Mouse (Mus musculus) layer of hippocampus, postnatal 10 days (tissue): ENCODE results near the gene Dnajb12. TPM values are rescaled to one million over a fixed set of nuclear protein-coding genes. Genes with fewer than 3 reads are reported as not detected.

ENCODE experiments used
- DNase-seq, 2 experiments: peaks; one replicate each; pipeline ENCODE4 v3.0.0; 2021; ENCODE audit warnings: low spot score in 2 of 2
- total RNA-seq, 2 experiments: library from RNA; stranded (reverse); gene quantifications; 2 replicates each; pipeline ENCODE4 v1.2.3; 2021

The Dnajb12 gene
- total RNA-seq, 2 experiments from 2014 or later = 43.9 to 44.2 TPM

GRCm38 (mm10) chr10:59895460-59896186 is 16.3 kb downstream of the Dnajb12 start:
- no peak for DNase-seq

- DNase-seq = no peak
These were observed 16.9 kb downstream of the Dnajb12 start for GRCm38 (mm10) chr10:59896211-59896610.

GRCm38 (mm10) chr10:59896911-59897331 is 17.6 kb downstream of the Dnajb12 start:
- DNase-seq = peak in 1 of 2 experiments; percentile 32

- DNase-seq = peak; percentile 64 to 75
These were observed 18.2 kb downstream of the Dnajb12 start for GRCm38 (mm10) chr10:59897511-59897910.

GRCm38 (mm10) chr10:59898180-59898778 is 18.9 kb downstream of the Dnajb12 start:
- peak in 1 of 2 experiments; percentile 38 for DNase-seq

DNA sequence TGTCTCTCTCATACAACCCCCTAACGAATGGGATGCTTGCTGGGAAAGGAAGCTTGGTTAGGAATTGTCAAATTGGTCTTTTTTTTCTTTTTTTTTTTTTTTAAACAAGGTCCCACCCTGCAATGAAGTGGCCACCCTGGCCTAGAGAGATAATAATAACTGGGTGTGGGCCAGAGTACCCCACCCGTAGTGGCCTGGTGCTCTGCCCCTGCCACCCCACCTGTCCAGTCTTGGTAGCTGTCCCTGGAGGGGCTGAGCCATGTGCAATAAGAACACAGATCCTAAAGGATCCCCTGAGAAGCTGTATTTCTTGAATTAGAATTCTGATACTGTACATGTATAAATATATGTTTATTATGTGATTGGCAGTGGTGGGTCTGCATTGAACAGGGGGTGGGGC is 19.6 kb downstream of the Dnajb12 start:
- DNase-seq = no peak

DNA sequence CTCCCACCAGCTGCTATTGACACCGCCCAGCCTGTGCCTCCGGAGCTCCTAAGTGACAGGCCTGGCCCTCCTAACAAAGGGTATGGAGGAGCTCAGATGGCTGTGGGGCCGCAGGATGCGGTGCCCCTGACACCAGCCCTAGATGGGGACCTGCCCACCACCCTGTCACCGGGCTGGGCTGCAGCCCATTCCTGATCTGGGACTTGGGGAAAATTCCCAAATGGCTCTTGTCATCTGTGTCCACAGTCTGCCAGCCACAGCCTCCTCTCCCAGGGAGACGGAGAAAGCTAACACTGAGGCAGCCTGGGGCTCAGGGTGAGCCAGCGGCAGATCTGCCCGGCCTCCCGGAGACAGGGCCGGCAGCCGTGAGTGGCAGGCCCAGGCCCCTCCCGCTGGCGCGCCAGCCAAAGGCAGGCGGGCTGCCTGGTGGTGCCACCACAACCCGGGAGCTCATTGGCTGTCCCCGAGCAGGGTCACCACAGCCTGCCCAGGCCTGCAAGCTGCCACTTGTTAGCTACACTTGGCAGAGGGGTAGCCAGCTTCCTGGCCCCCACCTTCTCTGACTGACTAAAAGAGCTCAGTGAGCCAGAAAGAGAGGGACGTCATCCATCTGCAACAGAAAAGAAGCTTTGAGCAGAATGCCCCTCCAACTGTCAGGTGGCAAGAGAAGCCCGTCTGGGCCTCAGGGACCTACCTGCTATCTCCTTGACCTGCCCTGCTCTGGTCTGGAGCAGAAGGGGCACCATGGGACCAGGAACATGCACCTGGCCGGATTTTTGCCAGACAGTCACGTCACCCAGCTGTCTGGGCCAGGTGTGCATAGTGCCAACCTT is 20.2 kb downstream of the Dnajb12 start:
- DNase-seq = peak; percentile 88 to 92

DNA sequence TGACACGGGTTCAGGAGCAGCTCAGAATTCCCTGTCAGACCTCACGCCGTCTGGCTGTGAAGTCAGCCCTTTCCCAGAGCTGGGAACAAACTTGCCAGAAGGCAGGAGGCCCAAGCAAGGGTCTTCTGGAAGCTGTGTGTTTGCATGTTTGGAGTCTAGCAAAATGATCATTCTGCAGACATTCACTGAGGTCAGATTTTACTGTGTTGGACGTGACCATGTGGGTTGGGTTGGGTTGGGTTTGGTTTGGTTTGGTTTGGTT is 20.7 kb downstream of the Dnajb12 start:
- no peak for DNase-seq

GRCm38 (mm10) chr10:59900939-59901338 is 21.6 kb downstream of the Dnajb12 start:
- DNase-seq = no peak

DNA sequence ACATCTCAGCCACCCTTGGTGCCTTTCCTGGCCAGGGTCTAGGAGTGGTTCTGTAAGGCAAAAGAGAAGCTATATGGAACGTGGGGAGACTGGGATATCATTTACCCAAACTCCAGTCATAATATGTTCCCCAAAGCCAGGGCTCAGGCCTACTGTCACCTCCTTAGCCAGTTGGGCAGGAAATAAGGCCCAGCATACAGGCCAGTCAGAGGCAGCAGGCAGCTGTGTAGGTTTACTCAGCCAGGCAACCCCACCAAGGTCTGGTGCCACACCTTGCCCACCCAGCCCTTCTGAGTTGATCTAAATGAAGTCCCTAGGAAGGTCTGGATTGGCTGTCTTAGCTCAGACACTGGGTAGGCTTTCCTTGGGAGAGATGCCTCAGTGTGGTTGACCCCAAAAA is 22.1 kb downstream of the Dnajb12 start:
- no peak for DNase-seq

DNA sequence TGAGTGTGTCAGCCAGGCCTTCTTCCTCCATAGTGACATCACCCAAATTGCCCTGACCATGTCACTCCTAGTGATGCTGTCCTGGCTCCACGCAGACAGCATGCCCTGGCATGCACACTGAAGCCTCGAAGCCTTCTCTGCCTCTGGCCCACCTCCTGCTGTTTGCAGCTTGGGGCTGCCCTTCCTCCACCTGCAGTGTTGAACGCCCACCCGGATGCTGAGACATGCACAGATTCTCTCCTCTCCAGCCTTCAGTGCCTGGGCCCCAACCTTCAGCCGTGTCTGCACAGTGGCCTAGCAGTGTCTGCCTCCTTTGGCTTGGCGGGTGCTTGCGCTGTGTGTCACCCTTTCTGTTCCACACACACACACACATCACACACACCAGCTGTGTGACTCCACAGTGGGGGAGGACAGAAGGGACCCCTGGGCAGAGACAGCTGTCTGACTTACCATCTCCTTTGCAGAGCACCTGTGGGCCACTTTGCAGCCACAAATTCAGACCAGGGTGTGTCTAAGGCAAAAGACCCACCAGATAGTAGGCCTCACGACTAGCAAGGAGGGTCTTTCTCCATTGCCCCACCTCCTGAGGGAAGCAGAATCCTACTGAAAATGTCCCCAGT is 22.7 kb downstream of the Dnajb12 start:
- no peak for DNase-seq

DNA sequence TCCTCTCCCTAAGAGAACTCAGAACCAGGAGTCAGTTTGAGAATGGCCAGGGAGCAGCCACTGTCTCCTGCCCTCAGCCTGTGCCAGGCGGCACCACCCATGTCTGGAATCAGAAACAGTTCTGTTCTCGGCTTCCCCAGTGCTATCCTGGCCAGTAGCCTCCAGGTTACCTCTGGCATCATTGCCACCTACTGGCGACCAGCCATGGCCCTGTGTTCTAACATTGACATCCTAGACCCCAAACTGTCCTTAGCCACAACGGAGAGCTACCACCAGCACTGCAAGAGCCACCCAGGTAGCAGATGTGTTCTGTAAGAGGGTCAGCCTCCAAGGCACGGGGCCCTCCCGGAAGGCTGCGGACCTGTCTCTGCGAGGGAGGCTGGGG is 23.2 kb downstream of the Dnajb12 start:
- DNase-seq = no peak

- no peak for DNase-seq
These were observed 23.8 kb downstream of the Dnajb12 start for GRCm38 (mm10) chr10:59903170-59903569.

DNA sequence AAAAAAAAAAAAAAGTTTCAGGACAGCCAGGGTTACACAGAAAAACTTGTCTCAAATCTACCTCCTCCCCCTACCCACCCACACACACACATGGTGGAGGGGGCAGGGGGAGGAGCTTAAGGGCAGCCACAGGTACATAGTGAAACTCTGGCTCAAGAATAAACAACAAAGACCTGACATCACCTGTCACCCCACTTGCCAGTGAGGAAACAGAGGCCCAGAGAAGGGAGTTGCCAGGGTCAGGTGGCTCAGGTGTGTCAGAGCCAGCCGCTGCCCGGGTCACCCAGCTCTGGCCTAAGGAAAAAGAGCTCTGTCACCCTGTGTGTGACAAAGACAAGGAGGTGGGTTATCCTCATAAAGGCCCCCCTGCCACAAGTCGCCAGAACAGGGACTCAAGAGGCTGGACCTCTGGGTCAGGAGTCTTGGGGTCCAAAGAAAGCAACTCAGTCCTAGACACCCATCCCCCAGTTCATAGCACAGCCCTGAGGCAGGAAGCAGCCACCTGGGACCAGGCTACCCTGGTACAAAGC is 27.8 kb downstream of the Dnajb12 start:
- no peak for DNase-seq

GRCm38 (mm10) chr10:59907695-59908299 is 28.4 kb downstream of the Dnajb12 start:
- DNase-seq = no peak

DNA sequence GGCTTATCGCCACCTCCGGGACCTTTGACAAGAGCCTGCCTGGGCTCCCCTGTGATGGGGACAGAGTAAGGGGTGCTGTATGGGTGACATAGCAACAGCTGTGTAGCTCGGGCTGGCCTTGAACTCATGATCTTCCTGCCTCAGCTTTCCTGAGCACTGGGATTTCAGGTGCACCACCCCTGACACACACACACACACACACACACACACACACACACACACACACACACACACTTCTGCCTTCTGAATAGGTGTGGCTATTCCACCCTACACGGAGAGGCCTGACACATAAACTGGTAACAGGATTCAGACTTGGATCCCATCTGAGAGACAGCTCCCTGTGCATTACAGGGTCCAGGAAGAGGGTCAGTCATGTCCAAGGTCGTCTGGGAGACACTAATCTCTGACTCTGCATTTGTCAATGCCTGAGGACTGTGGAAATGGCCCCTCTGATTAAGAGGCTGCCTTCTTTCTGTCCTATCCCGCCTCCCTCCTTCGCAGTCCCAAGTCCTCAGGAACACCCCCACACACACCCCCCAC is 29.5 kb downstream of the Dnajb12 start:
- DNase-seq = no peak

DNA sequence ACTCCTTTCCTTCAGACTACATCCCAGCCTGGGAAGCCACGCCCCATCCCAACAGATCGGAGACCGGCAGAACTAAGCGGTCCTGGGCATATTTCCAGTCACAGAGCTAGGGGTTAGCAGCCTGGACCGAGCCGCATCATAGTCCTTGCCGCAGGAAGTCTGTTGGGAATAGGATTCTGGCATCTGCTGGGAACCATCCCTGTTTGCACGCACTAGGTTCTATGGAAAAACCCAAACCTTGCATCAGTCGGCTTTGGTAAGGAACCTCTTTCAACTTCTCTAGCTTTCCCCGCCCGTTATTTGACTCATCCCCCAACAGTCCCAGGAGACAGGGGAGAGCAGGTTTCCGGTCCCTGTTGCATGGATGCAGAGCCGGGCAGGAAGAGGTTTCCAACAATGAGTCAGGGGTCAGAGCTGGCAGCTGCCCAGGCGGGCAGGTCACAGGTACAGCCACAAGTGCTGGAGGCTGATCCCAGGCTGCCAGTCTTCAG is 30.0 kb downstream of the Dnajb12 start:
- no peak for DNase-seq

DNA sequence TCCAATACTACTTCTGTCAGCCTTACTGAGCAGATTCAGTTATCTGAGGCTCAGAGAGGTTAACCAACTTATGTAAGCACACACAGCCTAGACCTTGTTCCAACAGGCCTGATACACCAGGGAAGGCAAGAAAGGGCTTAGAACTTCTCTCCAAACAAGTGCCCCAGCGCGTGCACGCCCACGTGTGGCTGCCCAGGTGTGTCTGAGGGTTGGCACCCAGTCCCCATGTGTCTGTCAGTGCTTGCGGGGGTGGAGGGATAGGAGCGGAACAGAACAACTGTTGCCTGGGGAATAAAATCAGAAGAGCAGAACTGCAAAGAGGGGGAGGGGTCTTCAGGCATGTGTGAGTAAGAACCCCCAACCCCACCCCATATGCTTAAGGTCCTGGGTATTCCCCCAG is 31.7 kb downstream of the Dnajb12 start:
- peak in 1 of 2 experiments; percentile 40 for DNase-seq

- DNase-seq = no peak
These were observed 32.3 kb downstream of the Dnajb12 start for GRCm38 (mm10) chr10:59911561-59912198.
